In genomic region chr14:61310036-61310772, GRCm38 (mm10) we compare ENCODE assay signal across 14 mouse cellular contexts. TPM values are rescaled to one million over a fixed set of nuclear protein-coding genes. Genes with fewer than 3 reads are reported as not detected.
A peak's percentile ranks its signal among the peaks of the same experiment; 100 is the strongest.
DNase-seq lines count a peak whose midpoint lies in the region; ATAC-seq lines count a peak whose summit lies in the region.
"Had no signal": no experiment of that assay in that cellular context is flagged by ENCODE, and none has a peak within 500 bp of the region (broad histone marks: within the 10 kb centered on the region; RNA-seq: fewer than 3 reads in every experiment).

No protein-coding gene starts in this region.

- peaks cover 10% of the 10 kb centered on the region for H3K4me1 ChIP-seq in heart, embryonic 11.5 days (ENCODE audit: control insufficient read depth, insufficient read depth, low read length)
- H3K4me1 ChIP-seq in liver, embryonic 13.5 days (replicated peaks) = 0 out of 2 replicates have a peak, but pooled peaks cover 14% of the 10 kb centered on the region
- H3K4me1 ChIP-seq in liver, embryonic 11.5 days (replicated peaks; ENCODE audit: control insufficient read depth, insufficient read depth, low read length) = 0 out of 2 replicates have a peak, but pooled peaks cover 3% of the 10 kb centered on the region
- H3K4me1 ChIP-seq in brown adipose tissue, adult 24 weeks (ENCODE audit: control insufficient read depth, insufficient read depth, insufficient read length, low read length) = no peaks in the 10 kb centered on the region
- H3K4me1 ChIP-seq: midbrain, embryonic 12.5 days had no signal

- H3K4me3 ChIP-seq in heart, embryonic 11.5 days (ENCODE audit: low read depth, low read length) = no peak overlapping the region
- no peak overlapping the region for H3K4me3 ChIP-seq in liver, embryonic 13.5 days (replicated peaks)
- no peak overlapping the region for H3K4me3 ChIP-seq in liver, embryonic 11.5 days (ENCODE audit: low read depth, low read length)
- peak overlapping the region; percentile 23; the same call in 1 of the 2 replicates for H3K4me3 ChIP-seq in brown adipose tissue, adult 24 weeks (ENCODE audit: insufficient read depth, low read depth, low read length)
- H3K4me3 ChIP-seq in macrophage (ENCODE audit: inconsistent target) = peak overlapping the region; percentile 65
- H3K4me3 ChIP-seq: forebrain, embryonic 12.5 days; midbrain, embryonic 12.5 days; neural tube, embryonic 15.5 days had no signal

- no peaks in the 10 kb centered on the region for H3K36me3 ChIP-seq in heart, embryonic 11.5 days (ENCODE audit: control insufficient read depth, insufficient read depth, low read length)
- H3K36me3 ChIP-seq in liver, embryonic 13.5 days = no peaks in the 10 kb centered on the region
- H3K36me3 ChIP-seq in liver, embryonic 11.5 days (ENCODE audit: control insufficient read depth, insufficient read depth, low read length) = no peaks in the 10 kb centered on the region
- no peaks in the 10 kb centered on the region for H3K36me3 ChIP-seq in macrophage (ENCODE audit: inconsistent target)
- H3K36me3 ChIP-seq: forebrain, embryonic 12.5 days; midbrain, embryonic 12.5 days; neural tube, embryonic 15.5 days had no signal

- WGBS in heart, embryonic 11.5 days (ENCODE audit: insufficient replicate concordance) = 65% methylated on average over 7 of the region's 7 CpGs
- WGBS in liver, embryonic 13.5 days (ENCODE audit: insufficient replicate concordance) = 44% methylated on average over 7 of the region's 7 CpGs
- WGBS in liver, embryonic 11.5 days = 52% methylated on average over 7 of the region's 7 CpGs
- WGBS in macrophage (ENCODE audit: missing documents) = 3% methylated on average over 6 of the region's 7 CpGs

- H3K4me2 ChIP-seq in heart, embryonic 11.5 days = no peak overlapping the region
- peak overlapping the region; percentile 26 for H3K4me2 ChIP-seq in liver, embryonic 13.5 days
- no peak overlapping the region; the same call in 1 of the 2 replicates for H3K4me2 ChIP-seq in liver, embryonic 11.5 days
- H3K4me2 ChIP-seq: forebrain, embryonic 12.5 days; midbrain, embryonic 12.5 days; neural tube, embryonic 15.5 days had no signal

- no peak for ATAC-seq in heart, embryonic 11.5 days (replicated peaks; ENCODE audit: insufficient number of reproducible peaks, low FRiP score, low TSS enrichment)
- no peak for ATAC-seq in liver, embryonic 13.5 days (ENCODE audit: low read depth)
- no peak for ATAC-seq in liver, embryonic 11.5 days (replicated peaks; ENCODE audit: low FRiP score)
- ATAC-seq: Patski had no signal

- H3K9me3 ChIP-seq in heart, embryonic 11.5 days (replicated peaks; ENCODE audit: control insufficient read depth, low read length) = no peaks in the 10 kb centered on the region
- H3K9me3 ChIP-seq in liver, embryonic 13.5 days (replicated peaks) = no peaks in the 10 kb centered on the region
- no peaks in the 10 kb centered on the region for H3K9me3 ChIP-seq in liver, embryonic 11.5 days (ENCODE audit: control insufficient read depth, low read length)
- H3K9me3 ChIP-seq: forebrain, embryonic 12.5 days; midbrain, embryonic 12.5 days; neural tube, embryonic 15.5 days had no signal

- no peak overlapping the region for H3K27ac ChIP-seq in heart, embryonic 11.5 days (ENCODE audit: low read depth, low read length)
- 0 out of 2 replicates have a peak overlapping the region, but pooled peaks have one; percentile 18 for H3K27ac ChIP-seq in liver, embryonic 13.5 days
- no peak overlapping the region for H3K27ac ChIP-seq in liver, embryonic 11.5 days (ENCODE audit: low read depth, low read length)
- peak overlapping the region; percentile 36 for H3K27ac ChIP-seq in brown adipose tissue, adult 24 weeks (replicated peaks; ENCODE audit: low read depth, low read length)
- H3K27ac ChIP-seq in macrophage = peak overlapping the region; percentile 99
- H3K27ac ChIP-seq: forebrain, embryonic 12.5 days; midbrain, embryonic 12.5 days; neural tube, embryonic 15.5 days had no signal

- peaks cover 19% of the 10 kb centered on the region for H3K79me2 ChIP-seq in macrophage (ENCODE audit: inconsistent target)

- no peak overlapping the region for H3K9ac ChIP-seq in heart, embryonic 11.5 days (ENCODE audit: low read depth, low read length)
- H3K9ac ChIP-seq in liver, embryonic 13.5 days = no peak overlapping the region
- no peak overlapping the region for H3K9ac ChIP-seq in liver, embryonic 11.5 days (ENCODE audit: low read depth, low read length)
- H3K9ac ChIP-seq: forebrain, embryonic 12.5 days; midbrain, embryonic 12.5 days; neural tube, embryonic 15.5 days had no signal

- DNase-seq in heart, adult 11 months = peak; percentile 93
- DNase-seq in liver, embryonic 13.5 days = no peak
- no peak for DNase-seq in liver, embryonic 11.5 days (ENCODE audit: low spot score)
- no peak for DNase-seq in right cerebral cortex, postnatal 25 days
- no peak for DNase-seq in layer of hippocampus, adult 18-20 months (ENCODE audit: low spot score in 2 of 2)
- DNase-seq: cerebellum, adult 11-12 months had no signal

- H3K27me3 ChIP-seq in heart, embryonic 11.5 days (ENCODE audit: control insufficient read depth, insufficient read depth, low read length) = no peaks in the 10 kb centered on the region
- no peaks in the 10 kb centered on the region for H3K27me3 ChIP-seq in liver, embryonic 13.5 days
- H3K27me3 ChIP-seq in liver, embryonic 11.5 days (replicated peaks; ENCODE audit: control insufficient read depth, insufficient read depth, low read length) = no peaks in the 10 kb centered on the region
- H3K27me3 ChIP-seq: forebrain, embryonic 12.5 days; midbrain, embryonic 12.5 days; neural tube, embryonic 15.5 days; Patski had no signal

RNA-seq across cellular contexts. Expression of gene Arl11, which starts 0.7 kb away (rescaled TPM):
- 0.14 and 0.73 TPM in 2 replicates for polyA plus RNA-seq in heart, embryonic 11.5 days (2014; fragmentation: Nextera tagmentation; extraction: Ambion mirVana)
- 1.1 and 1.5 TPM in 2 replicates for polyA plus RNA-seq in liver, embryonic 13.5 days (2015; fragmentation: Nextera tagmentation; extraction: Ambion mirVana)
- polyA plus RNA-seq in liver, embryonic 11.5 days (2014; fragmentation: Nextera tagmentation; extraction: Ambion mirVana) = 1.1 and 1.4 TPM in 2 replicates
- 0.75 and 0.91 TPM in 2 replicates for polyA plus RNA-seq in brown adipose tissue, adult 24 weeks (2012; ENCODE audit: insufficient read depth, insufficient read length, missing spikeins)
- total RNA-seq in macrophage (2018; cell fraction: chromatin; rRNA removed) = 10 to 100 TPM in 18 of 26 experiments, 1 to 10 TPM in 8; 3.0 to 48.9 (median 12.6) TPM
- total RNA-seq in macrophage (2018; cell fraction: cytosol; rRNA removed) = 100 to 1,000 TPM in 9 of 26 experiments, 10 to 100 TPM in 17; 34.1 to 147 (median 86.6) TPM
- total RNA-seq in macrophage (2018; cell fraction: nucleus; rRNA removed) = 10 to 100 TPM in 24 of 26 experiments, 1 to 10 TPM in 2; 7.7 to 77.4 (median 28.5) TPM
- 105 to 134 TPM (median 133 TPM) in 3 replicates for polyA plus RNA-seq in macrophage (2018)
- total RNA-seq in layer of hippocampus, adult 18-20 months (2021) = under 1 TPM; 0.81 to 0.94 TPM
- polyA plus RNA-seq: C2C12, Patski had no signal

RNA-seq across cellular contexts. Expression of gene Ebpl, which starts 50.0 kb away (rescaled TPM):
- 6.4 and 7.5 TPM in 2 replicates for polyA plus RNA-seq in heart, embryonic 11.5 days (2014; fragmentation: Nextera tagmentation; extraction: Ambion mirVana)
- polyA plus RNA-seq in liver, embryonic 13.5 days (2015; fragmentation: Nextera tagmentation; extraction: Ambion mirVana) = 4.5 TPM in 2 replicates
- 5.8 and 6.7 TPM in 2 replicates for polyA plus RNA-seq in liver, embryonic 11.5 days (2014; fragmentation: Nextera tagmentation; extraction: Ambion mirVana)
- 2.9 and 4.3 TPM in 2 replicates for polyA plus RNA-seq in brown adipose tissue, adult 24 weeks (2012; ENCODE audit: insufficient read depth, insufficient read length, missing spikeins)
- 1 to 10 TPM in 24 of 26 experiments, under 1 TPM in 2; 0.47 to 7.5 (median 2.8) TPM for total RNA-seq in macrophage (2018; cell fraction: chromatin; rRNA removed)
- 1 to 10 TPM; 1.5 to 3.6 (median 2.4) TPM for total RNA-seq in macrophage (2018; cell fraction: cytosol; rRNA removed)
- total RNA-seq in macrophage (2018; cell fraction: nucleus; rRNA removed) = 10 to 100 TPM in 1 of 26 experiments, 1 to 10 TPM in 25; 1.3 to 69.3 (median 3.7) TPM
- polyA plus RNA-seq in macrophage (2018) = 1.0 to 3.2 TPM (median 1.8 TPM) in 3 replicates
- total RNA-seq in layer of hippocampus, adult 18-20 months (2021) = 1 to 10 TPM; 4.8 to 5.1 TPM

RNA-seq across cellular contexts. Expression of gene Sgcg, which starts 51.9 kb away (rescaled TPM):
- polyA plus RNA-seq in heart, embryonic 11.5 days (2014; fragmentation: Nextera tagmentation; extraction: Ambion mirVana) = 2.6 and 2.9 TPM in 2 replicates
- polyA plus RNA-seq in liver, embryonic 13.5 days (2015; fragmentation: Nextera tagmentation; extraction: Ambion mirVana) = 0.24 and 0.34 TPM in 2 replicates
- polyA plus RNA-seq in liver, embryonic 11.5 days (2014; fragmentation: Nextera tagmentation; extraction: Ambion mirVana) = 0.16 TPM in 1 of 2 replicates, not detected in the other
- polyA plus RNA-seq in brown adipose tissue, adult 24 weeks (2012; ENCODE audit: insufficient read depth, insufficient read length, missing spikeins) = 1.0 and 2.8 TPM in 2 replicates
- not detected for total RNA-seq in macrophage (2018; cell fraction: chromatin; rRNA removed)
- total RNA-seq in macrophage (2018; cell fraction: cytosol; rRNA removed) = not detected
- not detected for total RNA-seq in macrophage (2018; cell fraction: nucleus; rRNA removed)
- polyA plus RNA-seq in macrophage (2018) = not detected in 3 replicates
- total RNA-seq in layer of hippocampus, adult 18-20 months (2021) = under 1 TPM in 1 of 2 experiments, not detected in 1; 0.15 TPM
- polyA plus RNA-seq: midbrain, embryonic 12.5 days; Patski had no signal

Comparison
In these comparisons a context has a peak if more than half of its experiments do, and no peak if none do; other contexts are left out.
1. H3K27ac ChIP-seq: peak in liver, embryonic 13.5 days (single experiment), brown adipose tissue, adult 24 weeks (single experiment) and macrophage (single experiment); none in heart, embryonic 11.5 days (single experiment) and liver, embryonic 11.5 days (single experiment).
2. H3K4me3 ChIP-seq: peak in brown adipose tissue, adult 24 weeks (single experiment) and macrophage (single experiment); none in heart, embryonic 11.5 days (single experiment), liver, embryonic 13.5 days (single experiment) and liver, embryonic 11.5 days (single experiment).
3. RNA of gene Arl11, which starts 0.7 kb away (polyA plus RNA-seq): 105 to 134 TPM in macrophage; 1.1 to 1.4 TPM in liver, embryonic 11.5 days, 1.1 to 1.5 TPM in liver, embryonic 13.5 days, 0.75 to 0.91 TPM in brown adipose tissue, adult 24 weeks and 0.14 to 0.73 TPM in heart, embryonic 11.5 days; every median in the first group is over 10 times any median in the second.